Mouse (Mus musculus) mouse trophoblast stem cell (cell line): Measurements from ENCODE around the gene Cdh6.

ENCODE experiments used
- in situ Hi-C, 2 experiments: fragments of 300-500 bp; cut with MseI, MboI; formaldehyde crosslinking; loops; 2 replicates in 1 of 2; 3 replicates in 1 of 2; pipeline ENCODE4 v1.15.1; 2025

Gene Cdh6

GRCm38 (mm10) chr15:13063633-13064032 is 109.8 kb downstream of the Cdh6 start:
- in situ Hi-C loops = no loop called here

GRCm38 (mm10) chr15:13057728-13058127 is 115.7 kb downstream of the Cdh6 start:
- in situ Hi-C loops = no loop called here

- in situ Hi-C loops = no loop called here
These were observed 116.2 kb downstream of the Cdh6 start for GRCm38 (mm10) chr15:13057302-13057701.

- in situ Hi-C loops = no loop called here
These were observed 125.6 kb downstream of the Cdh6 start for GRCm38 (mm10) chr15:13047910-13048309.

GRCm38 (mm10) chr15:13034436-13034835 is 139.0 kb downstream of the Cdh6 start:
- in situ Hi-C loops = no loop called here

- in situ Hi-C loops = no loop called here
These were observed 142.8 kb downstream of the Cdh6 start for GRCm38 (mm10) chr15:13030641-13031040.

GRCm38 (mm10) chr15:13027513-13027912 is 146.0 kb downstream of the Cdh6 start:
- in situ Hi-C loops = no loop called here

- in situ Hi-C loops = no loop called here
These were observed 156.6 kb downstream of the Cdh6 start for GRCm38 (mm10) chr15:13016756-13017357.

- in situ Hi-C loops = no loop called here
These were observed 164.7 kb downstream of the Cdh6 start for GRCm38 (mm10) chr15:13008803-13009202.

- in situ Hi-C loops = no loop called here
These were observed 167.5 kb downstream of the Cdh6 start for GRCm38 (mm10) chr15:13005934-13006333.

- in situ Hi-C loops = no loop called here
These were observed 171.9 kb downstream of the Cdh6 start for GRCm38 (mm10) chr15:13001549-13001948.

GRCm38 (mm10) chr15:12994563-12995359 is 178.7 kb downstream of the Cdh6 start:
- in situ Hi-C loops = no loop called here
